Mouse (Mus musculus) forebrain, postnatal 0 days (tissue): ENCODE measurements around the gene Hoxa9. TPM values are rescaled to one million over a fixed set of nuclear protein-coding genes. Genes with fewer than 3 reads are reported as not detected.

Source experiments
- ATAC-seq: fragments of 200-750 bp; cut with Nextera tagmentation; 2 replicates; pipeline ENCODE4 v1.8.0; 2017; ENCODE audit warnings: mild to moderate bottlenecking, moderate library complexity
- DNase-seq: peaks from one replicate; pipeline ENCODE4 v3.0.0-alpha.2; 2015
- H3K27ac ChIP-seq: fragments of 300-500 bp; sonication (generic); 2 replicates; pipeline ENCODE4 v1.5.1; 2014; ENCODE audit warnings: low read depth, mild to moderate bottlenecking, antibody characterized with exemption, low read length, moderate library complexity, mixed read lengths
- H3K27me3 ChIP-seq: fragments of 300-500 bp; sonication (generic); 2 replicates; pipeline ENCODE4 v1.6.1; 2014; ENCODE audit warnings: mild to moderate bottlenecking, low read length, mixed read lengths; ENCODE audit not compliant: insufficient read depth
- H3K36me3 ChIP-seq: fragments of 300-500 bp; sonication (generic); 2 replicates; pipeline ENCODE4 v1.6.1; 2014; ENCODE audit warnings: mild to moderate bottlenecking, moderate library complexity; ENCODE audit not compliant: insufficient read depth
- H3K4me1 ChIP-seq: fragments of 300-500 bp; sonication (generic); 2 replicates; pipeline ENCODE4 v1.6.1; 2014; ENCODE audit warnings: antibody characterized with exemption; ENCODE audit not compliant: insufficient read depth
- H3K4me2 ChIP-seq: fragments of 300-500 bp; sonication (generic); 2 replicates; pipeline ENCODE4 v1.6.1; 2014; ENCODE audit warnings: low read depth, mild to moderate bottlenecking, moderate library complexity
- H3K4me3 ChIP-seq: fragments of 300-500 bp; sonication (generic); 2 replicates; pipeline ENCODE4 v1.5.1; 2014; ENCODE audit warnings: low read depth, low read length, mixed read lengths
- H3K9ac ChIP-seq: fragments of 300-500 bp; sonication (generic); 2 replicates; pipeline ENCODE4 v1.6.1; 2014; ENCODE audit warnings: mild to moderate bottlenecking
- H3K9me3 ChIP-seq: fragments of 300-500 bp; sonication (generic); 2 replicates; pipeline ENCODE4 v1.6.1; 2016; ENCODE audit warnings: low read length
- CTCF ChIP-seq: sonication (generic); IDR thresholded peaks from 2 replicates; pipeline ENCODE4 v1.5.1; 2016; ENCODE audit warnings: antibody characterized with exemption, control low read depth, low read depth
- WGBS: fragments of 180-500 bp; shearing (Covaris S2); extraction: QIAGEN DNeasy Blood & Tissue Kit; methylation state at CpG from one replicate; pipeline ENCODE4 v1.1.7; 2014; 5-methylcytosine and 5-hydroxymethylcytosine counted together
- polyA plus RNA-seq: library from polyadenylated mRNA; unstranded; fragments of >200 nt; fragmentation: Nextera tagmentation; extraction: Ambion mirVana; gene quantifications from 2 replicates; pipeline ENCODE4 v1.2.1, GENCODE M21; 2015
- total RNA-seq: library from RNA; depleted of rRNA; stranded (reverse); fragments of >200 nt; gene quantifications from 2 replicates; pipeline ENCODE4 v1.2.3, GENCODE M21; 2014

Gene Hoxa9
- total and polyA plus RNA-seq, 2 experiments from 2014 or later: not detected

- 2% methylated on average over 10 of the region's 10 CpGs for WGBS
- H3K4me3 ChIP-seq: no peak overlapping the region
- no peak overlapping the region for H3K27ac ChIP-seq
- no peaks in the 10 kb centered on the region for H3K36me3 ChIP-seq
- DNase-seq (no peak), ATAC-seq (no peak)
- peaks cover 96% of the 10 kb centered on the region for H3K27me3 ChIP-seq
- no peaks in the 10 kb centered on the region for H3K9me3 ChIP-seq
- H3K9ac ChIP-seq: no peak overlapping the region
- no peak for TF ChIP-seq CTCF
- H3K4me1 ChIP-seq: no peaks in the 10 kb centered on the region
- no peak overlapping the region for H3K4me2 ChIP-seq
These were observed 51.2 kb downstream of the Hoxa9 start for GRCm38 (mm10) chr6:52179690-52180089.

- DNase-seq (no peak), ATAC-seq (no peak)
- no peak overlapping the region for H3K27ac ChIP-seq
- H3K27me3 ChIP-seq: peaks cover 95% of the 10 kb centered on the region
- H3K4me1 ChIP-seq: no peaks in the 10 kb centered on the region
- WGBS: 1% methylated on average over 4 of the region's 4 CpGs
- H3K4me3 ChIP-seq: no peak overlapping the region
- H3K9ac ChIP-seq: no peak overlapping the region
- no peaks in the 10 kb centered on the region for H3K9me3 ChIP-seq
- H3K36me3 ChIP-seq: no peaks in the 10 kb centered on the region
- no peak for TF ChIP-seq CTCF
- no peak overlapping the region for H3K4me2 ChIP-seq
These were observed 51.8 kb downstream of the Hoxa9 start for GRCm38 (mm10) chr6:52178918-52179665.

GRCm38 (mm10) chr6:52177806-52178205, 53.1 kb downstream of the Hoxa9 start:
- DNase-seq (no peak), ATAC-seq (no peak)
- Histone ChIP-seq H3K4me3 (no peak overlapping the region), H3K4me2 (no peak overlapping the region), H3K27me3 (peaks cover 95% of the 10 kb centered on the region), H3K27ac (no peak overlapping the region), H3K36me3 (no peaks in the 10 kb centered on the region), H3K4me1 (no peaks in the 10 kb centered on the region), H3K9me3 (no peaks in the 10 kb centered on the region), H3K9ac (no peak overlapping the region)
- no peak for TF ChIP-seq CTCF
- under 1% methylated on average over 9 of the region's 9 CpGs for WGBS

- DNase-seq (no peak), ATAC-seq (no peak)
- no peak within 1 kb of the TSS for H3K9ac ChIP-seq
- H3K4me3 ChIP-seq: no peak within 1 kb of the TSS
- 4% methylated on average over 36 of the region's 36 CpGs for WGBS
- H3K9me3 ChIP-seq: no peaks in the 10 kb centered on the region
- H3K27me3 ChIP-seq: peaks cover 95% of the 10 kb centered on the region
- H3K36me3 ChIP-seq: no peaks in the 10 kb centered on the region
- H3K27ac ChIP-seq: no peak within 1 kb of the TSS
- no peaks in the 10 kb centered on the region for H3K4me1 ChIP-seq
- no peak within 1 kb of the TSS for H3K4me2 ChIP-seq
- TF ChIP-seq CTCF: no peak
These were observed 53.7 kb downstream of the Hoxa9 start, which contains the start of gene 5730596B20Rik for GRCm38 (mm10) chr6:52177061-52177735. Gene 5730596B20Rik, plus strand, starts transcription at chr6:52177498.

- 2% methylated on average over 6 of the region's 6 CpGs for WGBS
- Histone ChIP-seq H3K4me2 (no peak overlapping the region), H3K9ac (no peak overlapping the region), H3K4me3 (no peak overlapping the region), H3K27ac (no peak overlapping the region), H3K9me3 (no peaks in the 10 kb centered on the region), H3K4me1 (no peaks in the 10 kb centered on the region), H3K36me3 (no peaks in the 10 kb centered on the region), H3K27me3 (peaks cover 95% of the 10 kb centered on the region)
- ATAC-seq (no peak), DNase-seq (no peak)
- TF ChIP-seq CTCF: no peak
These were observed 54.5 kb downstream of the Hoxa9 start for GRCm38 (mm10) chr6:52176391-52176790.

- peaks cover 95% of the 10 kb centered on the region for H3K27me3 ChIP-seq
- TF ChIP-seq CTCF: no peak
- ATAC-seq (no peak), DNase-seq (no peak)
- H3K9me3 ChIP-seq: no peaks in the 10 kb centered on the region
- no peak overlapping the region for H3K9ac ChIP-seq
- 7% methylated on average over 22 of the region's 35 CpGs for whole genome bisulfite sequencing
- no peaks in the 10 kb centered on the region for H3K4me1 ChIP-seq
- H3K4me2 ChIP-seq: no peak overlapping the region
- H3K27ac ChIP-seq: no peak overlapping the region
- no peaks in the 10 kb centered on the region for H3K36me3 ChIP-seq
- no peak overlapping the region for H3K4me3 ChIP-seq
These were observed 55.0 kb downstream of the Hoxa9 start for GRCm38 (mm10) chr6:52175864-52176263.
